ENCODE assay signal across 11 mouse cellular contexts in genomic region chr1:4623268-4623667, GRCm38 (mm10).
DNase-seq lines count a peak whose midpoint lies in the region; ATAC-seq and TF ChIP-seq lines count a peak whose summit lies in the region.
"Had no signal": no experiment of that assay in that cellular context is flagged by ENCODE, and none has a peak within 500 bp of the region (broad histone marks: within the 10 kb centered on the region; RNA-seq: fewer than 3 reads in every experiment).

No protein-coding gene starts in this region.

- H3K36me3 ChIP-seq in heart, adult 2 months (ENCODE audit: control insufficient read depth, insufficient read depth, low read length) = no peaks in the 10 kb centered on the region
- H3K36me3 ChIP-seq in heart, embryonic 11.5 days (ENCODE audit: control insufficient read depth, insufficient read depth, low read length) = no peaks in the 10 kb centered on the region
- H3K36me3 ChIP-seq: embryonic facial prominence, embryonic 12.5 days; limb, embryonic 15.5 days had no signal

- intact Hi-C loops in heart, adult 2 months (cut with DNase I) = loop anchor here (5.0 kb wide), 2 partner anchors 49 to 106 kb away; no protein-coding TSS in a partner anchor
- intact Hi-C loops in left cerebral cortex, postnatal 25 days (cut with DNase I) = no loop called here

- no peak for TF ChIP-seq POLR2A in heart, adult 2 months (IDR thresholded peaks at IDR 0.05; ENCODE audit: insufficient read depth, low read depth, low read length)

- no peak overlapping the region for H3K4me2 ChIP-seq in heart, embryonic 11.5 days
- H3K4me2 ChIP-seq: embryonic facial prominence, embryonic 12.5 days; limb, embryonic 15.5 days had no signal

- DNase-seq in heart, adult 2 months = peak in 1 of 2 experiments; percentile 22
- DNase-seq in heart, postnatal 4 days = no peak
- DNase-seq in kidney, postnatal 14 days = peak; percentile 21
- DNase-seq in lung, postnatal 25 days (ENCODE audit: low spot score) = peak; percentile 21
- DNase-seq in urinary bladder, postnatal 10 days (ENCODE audit: low spot score) = no peak
- no peak for DNase-seq in left cerebral cortex, postnatal 25 days (ENCODE audit: low spot score in 2 of 2)
- DNase-seq: cerebellum, adult 18-20 months had no signal

- no peaks in the 10 kb centered on the region for H3K27me3 ChIP-seq in heart, adult 2 months (ENCODE audit: control insufficient read depth, insufficient read depth, low read length)
- no peaks in the 10 kb centered on the region for H3K27me3 ChIP-seq in heart, embryonic 11.5 days (ENCODE audit: control insufficient read depth, insufficient read depth, low read length)
- H3K27me3 ChIP-seq: embryonic facial prominence, embryonic 12.5 days; limb, embryonic 15.5 days had no signal

- no peaks in the 10 kb centered on the region for H3K9me3 ChIP-seq in heart, embryonic 11.5 days (replicated peaks; ENCODE audit: control insufficient read depth, low read length)
- H3K9me3 ChIP-seq: embryonic facial prominence, embryonic 12.5 days; limb, embryonic 15.5 days had no signal

- peak overlapping the region; percentile 51 for H3K27ac ChIP-seq in heart, adult 2 months
- H3K27ac ChIP-seq in heart, embryonic 11.5 days (ENCODE audit: low read depth, low read length) = peak overlapping the region; percentile 71
- H3K27ac ChIP-seq: embryonic facial prominence, embryonic 12.5 days; limb, embryonic 15.5 days had no signal

- no peak for ATAC-seq in heart, embryonic 11.5 days (replicated peaks; ENCODE audit: insufficient number of reproducible peaks, low FRiP score, low TSS enrichment)
- no peak for ATAC-seq in CD4-positive, CD25-positive, alpha-beta regulatory T cell, adult 4 months

- no peak overlapping the region for H3K4me3 ChIP-seq in heart, adult 2 months
- no peak overlapping the region for H3K4me3 ChIP-seq in heart, embryonic 11.5 days (ENCODE audit: low read depth, low read length)
- H3K4me3 ChIP-seq: embryonic facial prominence, embryonic 12.5 days; limb, embryonic 15.5 days had no signal

- peaks cover 6% of the 10 kb centered on the region for H3K4me1 ChIP-seq in heart, adult 2 months (ENCODE audit: control insufficient read depth, insufficient read depth, low read length)
- no peaks in the 10 kb centered on the region for H3K4me1 ChIP-seq in heart, embryonic 11.5 days (ENCODE audit: control insufficient read depth, insufficient read depth, low read length)
- H3K4me1 ChIP-seq: embryonic facial prominence, embryonic 12.5 days; limb, embryonic 15.5 days had no signal

- 0% methylated on average over 2 of the region's 2 CpGs for WGBS in heart, adult 2 months
- WGBS in heart, embryonic 11.5 days (ENCODE audit: insufficient replicate concordance) = 12% methylated on average over 2 of the region's 2 CpGs

- 0 out of 2 replicates have a peak overlapping the region, but pooled peaks have one; percentile 30 for H3K9ac ChIP-seq in heart, adult 2 months (ENCODE audit: low read depth, low read length)
- H3K9ac ChIP-seq in heart, embryonic 11.5 days (ENCODE audit: low read depth, low read length) = no peak overlapping the region
- H3K9ac ChIP-seq: embryonic facial prominence, embryonic 12.5 days; limb, embryonic 15.5 days had no signal

- no peak for TF ChIP-seq CTCF in heart, adult 2 months (IDR thresholded peaks at IDR 0.05)

- H3K79me2 ChIP-seq in heart, adult 2 months (replicated peaks; ENCODE audit: control insufficient read depth, insufficient read depth, low read length) = no peaks in the 10 kb centered on the region

- TF ChIP-seq EP300 in heart, adult 2 months (IDR thresholded peaks at IDR 0.05; ENCODE audit: insufficient read depth, low read depth, low read length) = no peak

Comparison
In these comparisons a context has a peak if more than half of its experiments do, and no peak if none do; other contexts are left out.
1. DNase-seq: peak in kidney, postnatal 14 days (single experiment) and lung, postnatal 25 days (single experiment); none in heart, postnatal 4 days (single experiment), urinary bladder, postnatal 10 days (single experiment) and left cerebral cortex, postnatal 25 days (0 of 2).